Mouse (Mus musculus): Measurements from ENCODE around the gene Capg.

The Capg gene

GRCm38 (mm10) chr6:72607676-72608075, 63.5 kb downstream of the Capg start:
- in situ Hi-C loops (cut with MboI): no loop called here

GRCm38 (mm10) chr6:72608662-72609184, 64.5 kb downstream of the Capg start:
- in situ Hi-C loops (cut with MboI): no loop called here

- in situ Hi-C loops (cut with MboI): no loop called here
These were observed 66.1 kb downstream of the Capg start for GRCm38 (mm10) chr6:72610261-72610660.
